Mouse (Mus musculus) lung, postnatal 0 days (tissue): Measurements from ENCODE around the gene Stxbp5. TPM values are rescaled to one million over a fixed set of nuclear protein-coding genes. Genes with fewer than 3 reads are reported as not detected.

Source experiments
- ATAC-seq: fragments of 200-750 bp; cut with Nextera tagmentation; 2 replicates; pipeline ENCODE4 v1.8.0; 2017; ENCODE audit warnings: moderate library complexity
- DNase-seq: peaks from one replicate; pipeline ENCODE4 v3.0.0-alpha.2; 2016; ENCODE audit warnings: low spot score
- H3K27ac ChIP-seq: fragments of 300-500 bp; sonication (generic); 2 replicates; pipeline ENCODE4 v1.5.1; 2014; ENCODE audit warnings: antibody characterized with exemption, mild to moderate bottlenecking, low read length, mixed read lengths
- H3K27me3 ChIP-seq: fragments of 300-500 bp; sonication (generic); replicated peaks from 2 replicates; pipeline ENCODE4 v1.6.1; 2014; ENCODE audit warnings: low read length, mixed read lengths; ENCODE audit not compliant: insufficient read depth
- H3K36me3 ChIP-seq: fragments of 300-500 bp; sonication (generic); 2 replicates; pipeline ENCODE4 v1.6.1; 2014; ENCODE audit warnings: low read length, mixed read lengths; ENCODE audit not compliant: insufficient read depth
- H3K4me1 ChIP-seq: fragments of 300-500 bp; sonication (generic); 2 replicates; pipeline ENCODE4 v1.6.1; 2014; ENCODE audit warnings: antibody characterized with exemption, low read depth, low read length, mixed read lengths; ENCODE audit not compliant: insufficient read depth
- H3K4me2 ChIP-seq: fragments of 300-500 bp; sonication (generic); replicated peaks from 2 replicates; pipeline ENCODE4 v1.6.1; 2014; ENCODE audit warnings: low read depth, mild to moderate bottlenecking, low read length, moderate library complexity, mixed read lengths
- H3K4me3 ChIP-seq: fragments of 300-500 bp; sonication (generic); 2 replicates; pipeline ENCODE4 v1.5.1; 2014; ENCODE audit warnings: low read depth, low read length
- H3K9ac ChIP-seq: fragments of 300-500 bp; sonication (generic); replicated peaks from 2 replicates; pipeline ENCODE4 v1.6.1; 2014; ENCODE audit warnings: low read depth, mild to moderate bottlenecking
- H3K9me3 ChIP-seq: fragments of 300-500 bp; sonication (generic); 2 replicates; pipeline ENCODE4 v1.6.1; 2016; ENCODE audit warnings: low read length, mixed read lengths
- CTCF ChIP-seq: IDR thresholded peaks from 2 replicates; pipeline ENCODE4 v1.5.1; 2016; ENCODE audit warnings: antibody characterized with exemption, mild to moderate bottlenecking
- EP300 ChIP-seq: IDR thresholded peaks from 2 replicates; pipeline ENCODE4 v1.6.1; 2016; ENCODE audit warnings: antibody characterized with exemption, mild to moderate bottlenecking, control low read depth
- WGBS: fragments of 180-500 bp; shearing (Covaris S2); extraction: QIAGEN DNeasy Blood & Tissue Kit; methylation state at CpG from one replicate; pipeline ENCODE4 v1.1.7; 2014; 5-methylcytosine and 5-hydroxymethylcytosine counted together
- polyA plus RNA-seq: library from polyadenylated mRNA; unstranded; fragments of >200 nt; fragmentation: Nextera tagmentation; extraction: Ambion mirVana; gene quantifications from 2 replicates; pipeline ENCODE4 v1.2.1, GENCODE M21; 2015

Gene Stxbp5
- polyA plus RNA-seq, 1 experiment from 2014 or later = 3.0 TPM

GRCm38 (mm10) chr10:9866793-9867579 is 33.9 kb downstream of the Stxbp5 start:
- H3K4me3 ChIP-seq = no peak overlapping the region
- H3K9me3 ChIP-seq = no peaks in the 10 kb centered on the region
- H3K9ac ChIP-seq = no peak overlapping the region
- no peaks in the 10 kb centered on the region for H3K36me3 ChIP-seq
- H3K27ac ChIP-seq = no peak overlapping the region
- DNase-seq (peak; percentile 58), ATAC-seq (peak; percentile 57)
- no peaks in the 10 kb centered on the region for H3K27me3 ChIP-seq
- H3K4me2 ChIP-seq = peak overlapping the region; percentile 25; the same call in 1 of the 2 replicates
- WGBS = 55% methylated on average over 17 of the region's 17 CpGs
- TF ChIP-seq EP300 (0 out of 2 replicates have a peak, but pooled peaks have one; percentile 26), CTCF (peak; percentile 57)
- no peaks in the 10 kb centered on the region; the same call in 1 of the 2 replicates for H3K4me1 ChIP-seq

DNA sequence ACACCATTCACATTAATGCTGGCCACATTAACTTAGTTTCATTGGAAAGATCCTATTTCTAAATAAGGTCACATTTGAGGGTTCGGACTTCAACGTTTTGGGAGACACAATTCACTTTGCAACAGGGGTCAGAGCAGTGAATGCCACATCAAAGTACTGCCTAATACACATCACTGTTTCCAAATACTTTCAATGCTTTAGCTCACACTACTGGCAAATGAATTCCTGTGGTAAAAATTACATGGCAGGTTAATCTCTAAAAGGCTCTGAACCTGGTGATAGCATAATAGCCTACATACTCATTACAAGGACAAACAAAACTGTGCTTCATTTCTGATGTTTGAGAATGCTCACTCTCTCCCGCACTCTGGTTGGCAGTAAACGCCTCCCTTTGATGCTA is 40.9 kb downstream of the Stxbp5 start:
- no peak for TF ChIP-seq EP300
- TF ChIP-seq CTCF = no peak
- Histone ChIP-seq H3K27me3 (no peaks in the 10 kb centered on the region), H3K4me3 (no peak overlapping the region), H3K4me2 (no peak overlapping the region), H3K27ac (no peak overlapping the region), H3K36me3 (no peaks in the 10 kb centered on the region), H3K4me1 (no peaks in the 10 kb centered on the region), H3K9ac (no peak overlapping the region), H3K9me3 (no peaks in the 10 kb centered on the region)
- ATAC-seq (no peak), DNase-seq (no peak)
- WGBS = 83% methylated on average over 4 of the region's 4 CpGs

- WGBS = 86% methylated on average over 3 of the region's 3 CpGs
- ATAC-seq = no peak
- H3K4me3 ChIP-seq = no peak overlapping the region
- no peaks in the 10 kb centered on the region for H3K9me3 ChIP-seq
- H3K4me1 ChIP-seq = no peaks in the 10 kb centered on the region
- no peaks in the 10 kb centered on the region for H3K27me3 ChIP-seq
- H3K4me2 ChIP-seq = no peak overlapping the region
- H3K36me3 ChIP-seq = no peaks in the 10 kb centered on the region
- H3K9ac ChIP-seq = no peak overlapping the region
- TF ChIP-seq EP300 (no peak), CTCF (no peak)
- DNase-seq = no peak
- no peak overlapping the region for H3K27ac ChIP-seq
Observed at GRCm38 (mm10) chr10:9859476-9859875, 41.4 kb downstream of the Stxbp5 start.

DNA sequence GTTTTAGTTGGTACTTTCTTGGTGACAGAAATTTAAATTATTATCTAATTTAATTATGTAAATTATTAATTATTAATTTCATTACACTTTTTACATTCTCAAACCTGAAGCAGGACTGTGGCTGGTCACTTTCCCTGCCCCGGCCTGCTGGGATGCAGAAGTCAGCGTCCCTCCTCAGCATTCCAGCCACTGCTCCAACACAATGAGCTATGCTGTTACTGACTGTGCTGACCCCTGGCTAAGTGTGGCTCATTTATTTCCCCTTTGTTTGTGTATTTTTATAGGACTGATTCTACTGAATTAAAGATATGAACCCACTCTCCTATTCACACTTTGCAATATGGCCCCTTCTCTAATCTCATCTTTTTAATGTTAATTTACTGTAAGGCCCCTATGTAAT is 43.0 kb downstream of the Stxbp5 start:
- Histone ChIP-seq H3K27ac (no peak overlapping the region), H3K4me1 (no peaks in the 10 kb centered on the region), H3K27me3 (no peaks in the 10 kb centered on the region), H3K4me3 (no peak overlapping the region), H3K9me3 (no peaks in the 10 kb centered on the region), H3K36me3 (no peaks in the 10 kb centered on the region), H3K4me2 (no peak overlapping the region), H3K9ac (no peak overlapping the region)
- no peak for ATAC-seq
- DNase-seq = no peak
- TF ChIP-seq CTCF = no peak
- no peak for TF ChIP-seq EP300
- 84% methylated on average over 2 of the region's 2 CpGs for WGBS

DNA sequence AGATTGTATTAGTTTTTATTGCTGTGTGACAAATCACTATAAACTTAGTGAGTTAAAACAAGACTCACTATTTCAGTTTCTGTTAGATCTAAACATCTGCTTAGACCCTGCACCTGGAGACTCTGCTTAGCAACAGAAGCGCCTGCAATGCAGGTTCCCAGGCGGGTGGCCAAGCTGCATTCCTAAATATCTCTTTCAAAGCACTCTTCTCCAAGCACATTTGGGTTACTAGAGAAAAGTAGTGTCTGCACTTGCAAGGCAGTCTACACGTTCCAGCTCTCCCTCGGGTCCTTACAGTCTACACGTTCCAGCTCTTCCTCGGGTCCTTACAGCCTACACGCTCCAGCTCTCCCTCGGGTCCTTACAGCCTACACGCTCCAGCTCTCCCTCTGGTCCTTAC is 44.1 kb downstream of the Stxbp5 start:
- ATAC-seq = no peak
- no peak overlapping the region for H3K4me3 ChIP-seq
- H3K9me3 ChIP-seq = no peaks in the 10 kb centered on the region
- TF ChIP-seq CTCF (no peak), EP300 (no peak)
- no peak overlapping the region for H3K9ac ChIP-seq
- no peak overlapping the region for H3K4me2 ChIP-seq
- no peaks in the 10 kb centered on the region for H3K27me3 ChIP-seq
- no peaks in the 10 kb centered on the region for H3K4me1 ChIP-seq
- no peak for DNase-seq
- no peak overlapping the region for H3K27ac ChIP-seq
- H3K36me3 ChIP-seq = no peaks in the 10 kb centered on the region
- 73% methylated on average over 9 of the region's 9 CpGs for WGBS

- H3K36me3 ChIP-seq = peaks cover 9% of the 10 kb centered on the region
- H3K27ac ChIP-seq = no peak overlapping the region
- H3K27me3 ChIP-seq = no peaks in the 10 kb centered on the region
- no peak overlapping the region for H3K4me2 ChIP-seq
- H3K4me3 ChIP-seq = no peak overlapping the region
- no peaks in the 10 kb centered on the region for H3K4me1 ChIP-seq
- peak; percentile 43; the same call in 1 of the 2 replicates for ATAC-seq
- WGBS = 85% methylated on average over 4 of the region's 4 CpGs
- no peaks in the 10 kb centered on the region for H3K9me3 ChIP-seq
- H3K9ac ChIP-seq = no peak overlapping the region
- TF ChIP-seq EP300 (no peak), CTCF (no peak)
- DNase-seq = no peak
Observed at GRCm38 (mm10) chr10:9846408-9846807, 54.5 kb downstream of the Stxbp5 start.
